Mouse (Mus musculus) E14TG2a.4 (cell line): Measurements from ENCODE around the gene Rnf5.
A peak's percentile ranks its signal among the peaks of the same experiment; 100 is the strongest.

ENCODE experiments used
- H3K27me3 ChIP-seq: 2 replicates; pipeline ENCODE4 v1.6.1; 2014; ENCODE audit warnings: low read length, control low read depth; ENCODE audit not compliant: insufficient read depth
- H3K36me3 ChIP-seq: 2 replicates; pipeline ENCODE4 v1.6.1; 2014; ENCODE audit warnings: low read length, control low read depth; ENCODE audit not compliant: insufficient read depth
- H3K4me1 ChIP-seq: replicated peaks from 2 replicates; pipeline ENCODE4 v1.6.1; 2014; ENCODE audit warnings: low read depth, low read length, control low read depth
- H3K4me3 ChIP-seq: replicated peaks from 2 replicates; pipeline ENCODE4 v1.5.1; 2014; ENCODE audit warnings: mild to moderate bottlenecking, low read length
- H3K9me3 ChIP-seq: 2 replicates; pipeline ENCODE4 v1.6.1; 2014; ENCODE audit warnings: low read length, control low read depth
- CTCF ChIP-seq: conservative IDR thresholded peaks from 2 replicates; pipeline ENCODE4 v1.5.1; 2014; ENCODE audit warnings: low read length
- NANOG ChIP-seq: IDR thresholded peaks from 2 replicates; pipeline ENCODE4 v1.6.1; 2014; ENCODE audit warnings: borderline replicate concordance, low read length, mixed read lengths
- POU5F1 ChIP-seq: IDR thresholded peaks from 2 replicates; pipeline ENCODE4 v1.6.1; 2014; ENCODE audit warnings: low read length, borderline replicate concordance

The Rnf5 gene

GRCm38 (mm10) chr17:34586796-34587422 lies 16.6 kb downstream of the Rnf5 start:
- Histone ChIP-seq H3K4me1 (peaks cover 86% of the 10 kb centered on the region), H3K36me3 (peaks cover 31% of the 10 kb centered on the region), H3K9me3 (peaks cover 3% of the 10 kb centered on the region; the same call in 1 of the 2 replicates), H3K4me3 (peak overlapping the region; percentile 91), H3K27me3 (no peaks in the 10 kb centered on the region)
- TF ChIP-seq CTCF (no peak), POU5F1 (no peak), NANOG (no peak)

- H3K27me3 ChIP-seq, result no peaks in the 10 kb centered on the region
- TF ChIP-seq NANOG (no peak), CTCF (no peak), POU5F1 (no peak)
- H3K9me3 ChIP-seq, result peaks cover 8% of the 10 kb centered on the region; the same call in 1 of the 2 replicates
- H3K4me3 ChIP-seq, result peak overlapping the region; percentile 91
- H3K4me1 ChIP-seq, result peaks cover 79% of the 10 kb centered on the region
- H3K36me3 ChIP-seq, result peaks cover 39% of the 10 kb centered on the region
Measured at GRCm38 (mm10) chr17:34585877-34586771, 17.4 kb downstream of the Rnf5 start.

- Histone ChIP-seq H3K4me1 (peaks cover 69% of the 10 kb centered on the region), H3K27me3 (no peaks in the 10 kb centered on the region), H3K36me3 (peaks cover 49% of the 10 kb centered on the region), H3K9me3 (peaks cover 8% of the 10 kb centered on the region; the same call in 1 of the 2 replicates), H3K4me3 (no peak overlapping the region)
- no peak for TF ChIP-seq POU5F1
- no peak for TF ChIP-seq CTCF
- no peak for TF ChIP-seq NANOG
Measured at GRCm38 (mm10) chr17:34585121-34585520, 18.4 kb downstream of the Rnf5 start.

- Histone ChIP-seq H3K27me3 (no peaks in the 10 kb centered on the region), H3K9me3 (peaks cover 8% of the 10 kb centered on the region; the same call in 1 of the 2 replicates), H3K4me1 (peaks cover 57% of the 10 kb centered on the region), H3K4me3 (0 out of 2 replicates have a peak overlapping the region, but pooled peaks have one; percentile 21), H3K36me3 (peaks cover 59% of the 10 kb centered on the region)
- no peak for TF ChIP-seq NANOG
- no peak for TF ChIP-seq POU5F1
- no peak for TF ChIP-seq CTCF
Measured at GRCm38 (mm10) chr17:34583819-34584218, 19.7 kb downstream of the Rnf5 start.

GRCm38 (mm10) chr17:34583397-34583796 lies 20.1 kb downstream of the Rnf5 start:
- 0 out of 2 replicates have a peak overlapping the region, but pooled peaks have one; percentile 21 for H3K4me3 ChIP-seq
- H3K9me3 ChIP-seq, result peaks cover 8% of the 10 kb centered on the region; the same call in 1 of the 2 replicates
- peaks cover 63% of the 10 kb centered on the region for H3K36me3 ChIP-seq
- no peak for TF ChIP-seq POU5F1
- TF ChIP-seq CTCF, result no peak
- TF ChIP-seq NANOG, result no peak
- peaks cover 53% of the 10 kb centered on the region for H3K4me1 ChIP-seq
- H3K27me3 ChIP-seq, result no peaks in the 10 kb centered on the region

- no peak for TF ChIP-seq CTCF
- no peak for TF ChIP-seq NANOG
- TF ChIP-seq POU5F1, result no peak
- H3K9me3 ChIP-seq, result peaks cover 8% of the 10 kb centered on the region; the same call in 1 of the 2 replicates
- H3K27me3 ChIP-seq, result no peaks in the 10 kb centered on the region
- H3K4me1 ChIP-seq, result peaks cover 46% of the 10 kb centered on the region
- no peak overlapping the region for H3K4me3 ChIP-seq
- peaks cover 72% of the 10 kb centered on the region for H3K36me3 ChIP-seq
Measured at GRCm38 (mm10) chr17:34582528-34582927, 21.0 kb downstream of the Rnf5 start.

- peaks cover 26% of the 10 kb centered on the region for H3K4me1 ChIP-seq
- H3K9me3 ChIP-seq, result peaks cover 8% of the 10 kb centered on the region; the same call in 1 of the 2 replicates
- TF ChIP-seq CTCF (no peak), NANOG (no peak), POU5F1 (no peak)
- H3K27me3 ChIP-seq, result no peaks in the 10 kb centered on the region
- H3K36me3 ChIP-seq, result peaks cover 94% of the 10 kb centered on the region
- H3K4me3 ChIP-seq, result no peak overlapping the region
Measured at GRCm38 (mm10) chr17:34578070-34578469, 25.4 kb downstream of the Rnf5 start.

- no peak for TF ChIP-seq POU5F1
- TF ChIP-seq CTCF, result no peak
- TF ChIP-seq NANOG, result no peak
- peaks cover 95% of the 10 kb centered on the region for H3K36me3 ChIP-seq
- H3K4me3 ChIP-seq, result no peak overlapping the region
- H3K27me3 ChIP-seq, result no peaks in the 10 kb centered on the region
- 0 out of 2 replicates have a peak, but pooled peaks cover 3% of the 10 kb centered on the region for H3K9me3 ChIP-seq
- peaks cover 31% of the 10 kb centered on the region for H3K4me1 ChIP-seq
Measured at GRCm38 (mm10) chr17:34576577-34576976, 26.9 kb downstream of the Rnf5 start.
